In the genomic region with DNA sequence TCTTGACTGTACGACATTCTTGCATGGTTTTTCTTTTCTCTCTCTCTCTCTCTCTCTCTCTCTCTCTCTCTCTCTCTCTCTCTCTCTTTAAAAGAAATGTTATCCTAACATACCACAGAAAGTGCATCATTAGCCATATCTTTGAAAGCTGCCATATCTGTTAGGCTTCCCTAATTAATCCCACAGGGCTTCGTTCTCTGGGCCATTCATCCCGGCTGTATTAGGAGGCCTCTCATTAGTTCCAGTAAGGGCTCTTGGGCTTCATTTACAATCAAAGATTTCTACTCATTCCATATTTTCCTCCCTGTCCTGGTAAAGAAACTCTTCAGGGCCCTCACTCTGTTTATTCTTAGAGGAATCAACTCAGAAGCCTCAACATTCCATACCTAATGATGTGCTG, we compare ENCODE assay signal across 10 mouse cellular contexts.
"Had no signal": no experiment of that assay in that cellular context is flagged by ENCODE, and none has a peak within 500 bp of the region (broad histone marks: within the 10 kb centered on the region; RNA-seq: fewer than 3 reads in every experiment).

No protein-coding gene starts in this region.

- H3K9ac ChIP-seq: limb, embryonic 15.5 days; liver, embryonic 14.5 days; neural tube, embryonic 13.5 days; stomach, embryonic 15.5 days had no signal

- DNase-seq: kidney, adult 8-10 months; kidney, postnatal 25 days; lung, adult 18-20 months; retina, postnatal 1 day; thymus, postnatal 36 days had no signal

- H3K27me3 ChIP-seq: limb, embryonic 15.5 days; neural tube, embryonic 13.5 days; stomach, embryonic 15.5 days had no signal

- H3K4me2 ChIP-seq: limb, embryonic 15.5 days; neural tube, embryonic 13.5 days; stomach, embryonic 15.5 days had no signal

- H3K36me3 ChIP-seq: limb, embryonic 15.5 days; neural tube, embryonic 13.5 days; stomach, embryonic 15.5 days had no signal

- H3K4me3 ChIP-seq: left cerebral cortex, adult 2 months; limb, embryonic 15.5 days; neural tube, embryonic 13.5 days; stomach, embryonic 15.5 days had no signal

- H3K9me3 ChIP-seq: limb, embryonic 15.5 days; neural tube, embryonic 13.5 days; stomach, embryonic 15.5 days had no signal

- H3K4me1 ChIP-seq: limb, embryonic 15.5 days; stomach, embryonic 15.5 days had no signal

- H3K27ac ChIP-seq: left cerebral cortex, adult 2 months; limb, embryonic 15.5 days; liver, embryonic 14.5 days; neural tube, embryonic 13.5 days; stomach, embryonic 15.5 days had no signal
